Mouse (Mus musculus) telencephalon, adult 2 months (tissue): Measurements from ENCODE around the gene Smim27.
"Not testable (repeated sequence)": the region's sequence is repeated elsewhere in the genome, so short reads cannot be mapped to it uniquely, and the experiment has no call there.

ENCODE experiments used
- DNase-seq: peaks from one replicate; pipeline ENCODE4 v3.0.0-alpha.2; 2011; ENCODE audit warnings: low read depth, low spot score

The Smim27 gene

GRCm38 (mm10) chr4:40254385-40255103 lies 14.8 kb upstream of the Smim27 start:
- no peak for DNase-seq

GRCm38 (mm10) chr4:40264321-40264720 lies 5.1 kb upstream of the Smim27 start:
- DNase-seq, result no peak

GRCm38 (mm10) chr4:40267681-40268080 lies 1.7 kb upstream of the Smim27 start:
- DNase-seq, result no peak

GRCm38 (mm10) chr4:40268204-40268813 lies 1.1 kb upstream of the Smim27 start:
- peak; percentile 81 for DNase-seq

- DNase-seq, result no peak
Observed at GRCm38 (mm10) chr4:40268835-40269234, 544 bp upstream of the Smim27 start.

- DNase-seq, result no peak
Observed at GRCm38 (mm10) chr4:40278880-40279275, 9.5 kb downstream of the Smim27 start.

- peak; percentile 90 for DNase-seq
Observed at GRCm38 (mm10) chr4:40279276-40279900, 10.0 kb downstream of the Smim27 start, which contains the start of gene Ndufb6. Ndufb6 (minus strand) TSS chr4:40279421.

- DNase-seq, result no peak
Observed at GRCm38 (mm10) chr4:40285582-40285981, 16.2 kb downstream of the Smim27 start.

GRCm38 (mm10) chr4:40287415-40287814 lies 18.0 kb downstream of the Smim27 start:
- DNase-seq, result no peak

GRCm38 (mm10) chr4:40289046-40289445 lies 19.7 kb downstream of the Smim27 start:
- no peak for DNase-seq

- not testable (repeated sequence) for DNase-seq
Observed at GRCm38 (mm10) chr4:40291511-40291910, 22.1 kb downstream of the Smim27 start.

GRCm38 (mm10) chr4:40299169-40299568 lies 29.8 kb downstream of the Smim27 start:
- DNase-seq, result no peak

- peak; percentile 65 for DNase-seq
Observed at GRCm38 (mm10) chr4:40301076-40301789, 31.9 kb downstream of the Smim27 start.

GRCm38 (mm10) chr4:40302445-40303125 lies 33.2 kb downstream of the Smim27 start:
- DNase-seq, result no peak

GRCm38 (mm10) chr4:40309682-40310081 lies 40.3 kb downstream of the Smim27 start:
- no peak for DNase-seq

GRCm38 (mm10) chr4:40310796-40311383 lies 41.5 kb downstream of the Smim27 start:
- DNase-seq, result no peak

GRCm38 (mm10) chr4:40312213-40312612 lies 42.8 kb downstream of the Smim27 start:
- no peak for DNase-seq

GRCm38 (mm10) chr4:40313026-40313425 lies 43.6 kb downstream of the Smim27 start:
- DNase-seq, result no peak

- DNase-seq, result no peak
Observed at GRCm38 (mm10) chr4:40317404-40317803, 48.0 kb downstream of the Smim27 start.
